14 mouse cellular contexts compared by ENCODE assay signal in genomic region chr15:92347902-92348301, GRCm38 (mm10). TPM values are rescaled to one million over a fixed set of nuclear protein-coding genes. Genes with fewer than 3 reads are reported as not detected.
DNase-seq lines count a peak whose midpoint lies in the region; ATAC-seq lines count a peak whose summit lies in the region.
"Had no signal": no experiment of that assay in that cellular context is flagged by ENCODE, and none has a peak within 500 bp of the region (broad histone marks: within the 10 kb centered on the region; RNA-seq: fewer than 3 reads in every experiment).

No protein-coding gene starts in this region.

- H3K9ac ChIP-seq in forebrain, embryonic 13.5 days, result no peak overlapping the region
- H3K9ac ChIP-seq in neural tube, embryonic 13.5 days, result no peak overlapping the region
- H3K9ac ChIP-seq: liver, embryonic 15.5 days had no signal

- ATAC-seq in forebrain, embryonic 13.5 days, result 0 out of 2 replicates have a peak, but pooled peaks have one; percentile 48
- peak; percentile 65 for ATAC-seq in neural tube, embryonic 13.5 days (ENCODE audit: low read depth)

- WGBS in forebrain, embryonic 13.5 days, result 49% methylated on average over 3 of the region's 3 CpGs
- 45% methylated on average over 3 of the region's 3 CpGs for WGBS in forebrain, embryonic 10.5 days
- WGBS in neural tube, embryonic 13.5 days, result 17% methylated on average over 3 of the region's 3 CpGs

- no peak for DNase-seq in forebrain, embryonic 10.5 days (ENCODE audit: extremely low spot score, low spot score)
- DNase-seq in retina, postnatal 1 day, result peak; percentile 22
- no peak for DNase-seq in retina, embryonic 14.5 days (ENCODE audit: low spot score)
- peak; percentile 34 for DNase-seq in layer of hippocampus, adult 9-11 months
- no peak for DNase-seq in cerebellum, postnatal 10 days
- no peak for DNase-seq in gastrocnemius, postnatal 10 days
- DNase-seq: adrenal gland, adult 8-10 months; cerebellum, adult 11 months had no signal

- H3K27ac ChIP-seq in forebrain, embryonic 13.5 days, result no peak overlapping the region
- H3K27ac ChIP-seq in forebrain, embryonic 10.5 days, result no peak overlapping the region
- no peak overlapping the region for H3K27ac ChIP-seq in neural tube, embryonic 13.5 days (replicated peaks)
- H3K27ac ChIP-seq: liver, embryonic 15.5 days had no signal

- no peaks in the 10 kb centered on the region for H3K27me3 ChIP-seq in forebrain, embryonic 13.5 days
- no peaks in the 10 kb centered on the region for H3K27me3 ChIP-seq in forebrain, embryonic 10.5 days (ENCODE audit: poor library complexity, severe bottlenecking)
- no peaks in the 10 kb centered on the region for H3K27me3 ChIP-seq in neural tube, embryonic 13.5 days
- H3K27me3 ChIP-seq: liver, embryonic 15.5 days; megakaryocyte, embryonic 14.5 days had no signal

- H3K4me1 ChIP-seq in forebrain, embryonic 13.5 days, result 0 out of 2 replicates have a peak, but pooled peaks cover 5% of the 10 kb centered on the region
- peaks cover 22% of the 10 kb centered on the region for H3K4me1 ChIP-seq in forebrain, embryonic 10.5 days
- peaks cover 12% of the 10 kb centered on the region for H3K4me1 ChIP-seq in neural tube, embryonic 13.5 days (replicated peaks)
- H3K4me1 ChIP-seq: megakaryocyte, embryonic 14.5 days had no signal

- H3K4me3 ChIP-seq in forebrain, embryonic 13.5 days, result no peak overlapping the region
- H3K4me3 ChIP-seq in forebrain, embryonic 10.5 days, result no peak overlapping the region
- no peak overlapping the region for H3K4me3 ChIP-seq in neural tube, embryonic 13.5 days
- H3K4me3 ChIP-seq: liver, embryonic 15.5 days; megakaryocyte, embryonic 14.5 days had no signal

- H3K4me2 ChIP-seq in forebrain, embryonic 13.5 days, result no peak overlapping the region
- H3K4me2 ChIP-seq in neural tube, embryonic 13.5 days, result no peak overlapping the region
- H3K4me2 ChIP-seq: liver, embryonic 15.5 days had no signal

- H3K9me3 ChIP-seq in forebrain, embryonic 13.5 days (replicated peaks), result no peaks in the 10 kb centered on the region
- no peaks in the 10 kb centered on the region for H3K9me3 ChIP-seq in forebrain, embryonic 10.5 days
- no peaks in the 10 kb centered on the region for H3K9me3 ChIP-seq in neural tube, embryonic 13.5 days
- H3K9me3 ChIP-seq: liver, embryonic 15.5 days had no signal

- H3K36me3 ChIP-seq in forebrain, embryonic 13.5 days (ENCODE audit: poor library complexity, severe bottlenecking), result no peaks in the 10 kb centered on the region
- H3K36me3 ChIP-seq in forebrain, embryonic 10.5 days (replicated peaks), result no peaks in the 10 kb centered on the region
- H3K36me3 ChIP-seq in neural tube, embryonic 13.5 days, result no peaks in the 10 kb centered on the region
- H3K36me3 ChIP-seq: liver, embryonic 15.5 days had no signal

RNA-seq across cellular contexts. Expression of gene Pdzrn4, which starts 48.8 kb away (rescaled TPM):
- polyA plus RNA-seq in forebrain, embryonic 13.5 days (2015; fragmentation: Nextera tagmentation; extraction: Ambion mirVana), result 10.3 and 10.5 TPM in 2 replicates
- polyA plus RNA-seq in forebrain, embryonic 10.5 days (2016; fragmentation: Nextera tagmentation; extraction: Ambion mirVana), result 1.4 and 1.5 TPM in 2 replicates
- 24.0 and 26.8 TPM in 2 replicates for polyA plus RNA-seq in neural tube, embryonic 13.5 days (2015; fragmentation: Nextera tagmentation; extraction: Ambion mirVana)
- 1 to 10 TPM; 1.2 to 2.0 TPM for total RNA-seq in gastrocnemius, postnatal 10 days (2021)
- total RNA-seq: adrenal gland, adult 8-10 months; hematopoietic stem cell, adult 5-6 weeks; MEL had no signal

Comparison
In these comparisons a context has a peak if more than half of its experiments do, and no peak if none do; other contexts are left out.
1. DNase-seq: peak in retina, postnatal 1 day (single experiment) and layer of hippocampus, adult 9-11 months (single experiment); none in forebrain, embryonic 10.5 days (single experiment), retina, embryonic 14.5 days (single experiment), cerebellum, postnatal 10 days (0 of 2) and gastrocnemius, postnatal 10 days (single experiment).